Mouse (Mus musculus): ENCODE measurements around the gene Lingo4. TPM values are rescaled to one million over a fixed set of nuclear protein-coding genes. Genes with fewer than 3 reads are reported as not detected.

Gene Lingo4
- total and polyA plus RNA-seq, 3 experiments = not detected

- Histone ChIP-seq H3K4me1 (ENCODE audit: control insufficient read depth in 1 of 2, insufficient read depth in 2 of 2, low read length in 2 of 2) (peaks cover 0 to 4% of the 10 kb centered on the region in 2 experiments; a peak in 3 of 4 replicates), H3K79me2 (ENCODE audit: control insufficient read depth, insufficient read depth, low read length, poor library complexity) (no peaks in the 10 kb centered on the region), H3K27me3 (ENCODE audit: control insufficient read depth in 1 of 2, insufficient read depth in 2 of 2, low read length in 2 of 2) (peaks cover 0 to under 1% of the 10 kb centered on the region in 2 experiments; a peak in 1 of 4 replicates), H3K9me3 (replicated peaks; ENCODE audit: insufficient read depth, low read length) (no peaks in the 10 kb centered on the region), H3K9ac (ENCODE audit: control insufficient read depth, low read depth, low read length, poor library complexity, severe bottlenecking) (no peak overlapping the region), H3K4me3 (ENCODE audit: control insufficient read depth in 1 of 2, insufficient read depth in 1 of 2, low read depth in 2 of 2, low read length in 2 of 2) (no peak overlapping the region), H3K27ac (ENCODE audit: control insufficient read depth, low read depth, low read length) (no peak overlapping the region), H3K36me3 (ENCODE audit: control insufficient read depth in 1 of 2, insufficient read depth in 2 of 2, low read length in 2 of 2) (peaks cover 0 to 6% of the 10 kb centered on the region in 2 experiments; a peak in 2 of 4 replicates)
- peak; percentile 88 for DNase-seq (ENCODE audit: low read depth, low spot score)
- TF ChIP-seq RAD21 (IDR thresholded peaks at IDR 0.05; ENCODE audit: low read depth, low read length) (peak; percentile 99), TBP (IDR thresholded peaks at IDR 0.05; ENCODE audit: low read depth, low read length) (peak; percentile 65; the same call in 1 of the 2 replicates), SIN3A (IDR thresholded peaks at IDR 0.05; ENCODE audit: low read length) (peak; percentile 46; the same call in 1 of the 2 replicates), E2F4 (IDR thresholded peaks at IDR 0.05; ENCODE audit: borderline replicate concordance, low read depth, low read length) (no peak), SMC3 (IDR thresholded peaks at IDR 0.05; ENCODE audit: low read depth, low read length) (peak; percentile 94), NELFE (IDR thresholded peaks at IDR 0.05; ENCODE audit: low read depth, low read length) (no peak), POLR2A (IDR thresholded peaks at IDR 0.05; ENCODE audit: control insufficient read depth in 1 of 2, insufficient read depth in 1 of 2, low read depth in 1 of 2, low read length in 2 of 2, poor library complexity in 1 of 2) (no peak), ZC3H11A (IDR thresholded peaks at IDR 0.05; ENCODE audit: low read depth, low read length) (peak; percentile 96), CTCF (IDR thresholded peaks at IDR 0.05 in 2 of 3, conservative IDR thresholded peaks at IDR 0.05 in 1 of 3; ENCODE audit: control insufficient read depth in 1 of 3, insufficient read depth in 1 of 3, low read depth in 2 of 3, low read length in 3 of 3, poor library complexity in 1 of 3, severe bottlenecking in 1 of 3) (peak; percentile 76 to 98 (median 97))
These were observed 31.6 kb upstream of the Lingo4 start for GRCm38 (mm10) chr3:94366761-94367160.

DNA sequence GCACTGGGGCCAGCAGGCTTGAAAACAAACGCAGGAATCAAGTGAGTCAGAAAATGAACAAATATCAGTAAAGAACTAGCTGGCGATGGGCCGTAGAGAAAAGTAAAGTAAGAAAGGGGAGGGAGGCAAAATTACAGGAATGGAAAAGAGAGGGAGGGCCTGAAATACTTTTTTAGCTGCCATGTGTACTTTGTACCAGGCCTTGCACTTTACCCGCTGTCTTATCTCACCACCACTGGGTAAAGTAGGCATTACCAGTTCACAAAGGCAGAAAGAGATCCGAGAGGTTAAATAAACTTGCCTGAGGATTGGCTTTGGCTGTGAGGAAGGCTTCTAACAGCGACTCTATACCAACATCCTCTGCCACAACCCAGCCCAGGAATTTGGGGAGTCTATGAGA is 30.8 kb upstream of the Lingo4 start:
- peaks cover 0 to 4% of the 10 kb centered on the region in 2 experiments; a peak in 3 of 4 replicates for H3K4me1 ChIP-seq (ENCODE audit: control insufficient read depth in 1 of 2, insufficient read depth in 2 of 2, low read length in 2 of 2)
- TF ChIP-seq POLR2AphosphoS5 (IDR thresholded peaks at IDR 0.05; ENCODE audit: borderline replicate concordance, low read depth, low read length) = no peak
- H3K36me3 ChIP-seq (ENCODE audit: control insufficient read depth in 1 of 2, insufficient read depth in 2 of 2, low read length in 2 of 2) = peaks cover 0 to 6% of the 10 kb centered on the region in 2 experiments; a peak in 2 of 4 replicates
- H3K9ac ChIP-seq (ENCODE audit: control insufficient read depth, low read depth, low read length, poor library complexity, severe bottlenecking) = no peak overlapping the region
- H3K9me3 ChIP-seq (replicated peaks; ENCODE audit: insufficient read depth, low read length) = no peaks in the 10 kb centered on the region
- no peak overlapping the region for H3K4me3 ChIP-seq (ENCODE audit: control insufficient read depth in 1 of 2, insufficient read depth in 1 of 2, low read depth in 2 of 2, low read length in 2 of 2)
- no peaks in the 10 kb centered on the region for H3K79me2 ChIP-seq (ENCODE audit: control insufficient read depth, insufficient read depth, low read length, poor library complexity)
- no peaks in the 10 kb centered on the region for H3K27me3 ChIP-seq (ENCODE audit: control insufficient read depth in 1 of 2, insufficient read depth in 2 of 2, low read length in 2 of 2)
- no peak for DNase-seq (ENCODE audit: low read depth, low spot score)
- no peak overlapping the region for H3K27ac ChIP-seq (ENCODE audit: control insufficient read depth, low read depth, low read length)

GRCm38 (mm10) chr3:94368631-94369030 is 29.7 kb upstream of the Lingo4 start:
- Histone ChIP-seq H3K36me3 (ENCODE audit: control insufficient read depth in 1 of 2, insufficient read depth in 2 of 2, low read length in 2 of 2) (peaks cover 0 to 6% of the 10 kb centered on the region in 2 experiments; a peak in 2 of 4 replicates), H3K9me3 (replicated peaks; ENCODE audit: insufficient read depth, low read length) (no peaks in the 10 kb centered on the region), H3K79me2 (ENCODE audit: control insufficient read depth, insufficient read depth, low read length, poor library complexity) (no peaks in the 10 kb centered on the region), H3K27me3 (ENCODE audit: control insufficient read depth in 1 of 2, insufficient read depth in 2 of 2, low read length in 2 of 2) (no peaks in the 10 kb centered on the region), H3K4me1 (ENCODE audit: control insufficient read depth in 1 of 2, insufficient read depth in 2 of 2, low read length in 2 of 2) (peaks cover 0 to 4% of the 10 kb centered on the region in 2 experiments; a peak in 3 of 4 replicates), H3K27ac (ENCODE audit: control insufficient read depth, low read depth, low read length) (no peak overlapping the region), H3K4me3 (ENCODE audit: control insufficient read depth in 1 of 2, insufficient read depth in 1 of 2, low read depth in 2 of 2, low read length in 2 of 2) (no peak overlapping the region), H3K9ac (ENCODE audit: control insufficient read depth, low read depth, low read length, poor library complexity, severe bottlenecking) (no peak overlapping the region)
- DNase-seq (ENCODE audit: low read depth, low spot score) = no peak
- TF ChIP-seq ELF1 (IDR thresholded peaks at IDR 0.05; ENCODE audit: low read depth, low read length) (no peak), NELFE (IDR thresholded peaks at IDR 0.05; ENCODE audit: low read depth, low read length) (no peak), BHLHE40 (IDR thresholded peaks at IDR 0.05; ENCODE audit: borderline replicate concordance, low read depth, low read length) (peak; percentile 50; the same call in 1 of the 2 replicates), POLR2AphosphoS2 (IDR thresholded peaks at IDR 0.05; ENCODE audit: low read length) (no peak), POLR2A (IDR thresholded peaks at IDR 0.05; ENCODE audit: control insufficient read depth in 1 of 2, insufficient read depth in 1 of 2, low read depth in 1 of 2, low read length in 2 of 2, poor library complexity in 1 of 2) (no peak), CHD1 (IDR thresholded peaks at IDR 0.05; ENCODE audit: low read depth, low read length) (no peak), USF1 (IDR thresholded peaks at IDR 0.05; ENCODE audit: low read depth, low read length) (0 out of 2 replicates have a peak, but pooled peaks have one; percentile 19)
